Mouse (Mus musculus) hindlimb bud, embryonic 11.5 days (tissue): ENCODE measurements around the gene Nlrc5.

Source experiments
- DNase-seq: peaks from one replicate; pipeline ENCODE4 v3.0.0-alpha.2; 2012; ENCODE audit warnings: low read depth, low spot score; ENCODE audit errors: extremely low spot score

Nlrc5 gene

GRCm38 (mm10) chr8:94564421-94564820 is 130.3 kb downstream of the Nlrc5 start:
- DNase-seq: no peak

- no peak for DNase-seq
Observed at GRCm38 (mm10) chr8:94566033-94566432, 131.9 kb downstream of the Nlrc5 start.

DNA sequence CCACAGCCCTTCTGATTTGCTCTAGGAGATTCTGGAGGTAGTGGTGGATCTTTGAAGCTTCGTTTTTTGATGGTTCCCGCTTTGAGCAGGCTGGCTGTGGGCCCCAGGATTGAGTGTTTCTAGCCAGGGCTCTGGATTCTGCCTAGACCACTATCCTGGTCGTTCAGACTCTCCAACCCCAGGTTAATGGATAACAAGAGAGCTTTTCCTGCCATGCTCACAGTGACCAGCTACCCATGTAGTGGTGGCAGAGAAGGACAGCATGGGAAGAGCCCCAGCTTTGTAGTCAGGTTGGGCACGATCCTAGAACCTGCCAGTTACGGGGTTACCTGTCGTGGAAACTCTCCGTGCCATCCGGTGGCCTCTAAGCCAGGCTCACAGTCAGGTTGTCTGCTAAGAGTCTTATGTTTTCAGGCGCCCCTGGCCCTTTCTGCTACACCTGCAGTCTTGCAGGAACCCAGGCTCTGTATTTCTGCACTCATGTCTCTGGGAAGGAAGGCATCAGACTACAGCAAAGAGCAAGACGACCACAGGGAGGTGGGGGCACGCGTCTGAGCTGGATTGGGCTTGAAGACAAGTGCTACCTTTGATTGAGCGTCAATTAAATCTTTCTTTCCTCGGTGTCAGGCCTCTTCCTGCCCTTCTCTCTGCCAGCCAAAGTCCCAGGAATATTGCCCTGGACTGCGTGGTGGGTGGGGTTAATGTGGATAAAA is 132.4 kb downstream of the Nlrc5 start:
- no peak for DNase-seq

DNA sequence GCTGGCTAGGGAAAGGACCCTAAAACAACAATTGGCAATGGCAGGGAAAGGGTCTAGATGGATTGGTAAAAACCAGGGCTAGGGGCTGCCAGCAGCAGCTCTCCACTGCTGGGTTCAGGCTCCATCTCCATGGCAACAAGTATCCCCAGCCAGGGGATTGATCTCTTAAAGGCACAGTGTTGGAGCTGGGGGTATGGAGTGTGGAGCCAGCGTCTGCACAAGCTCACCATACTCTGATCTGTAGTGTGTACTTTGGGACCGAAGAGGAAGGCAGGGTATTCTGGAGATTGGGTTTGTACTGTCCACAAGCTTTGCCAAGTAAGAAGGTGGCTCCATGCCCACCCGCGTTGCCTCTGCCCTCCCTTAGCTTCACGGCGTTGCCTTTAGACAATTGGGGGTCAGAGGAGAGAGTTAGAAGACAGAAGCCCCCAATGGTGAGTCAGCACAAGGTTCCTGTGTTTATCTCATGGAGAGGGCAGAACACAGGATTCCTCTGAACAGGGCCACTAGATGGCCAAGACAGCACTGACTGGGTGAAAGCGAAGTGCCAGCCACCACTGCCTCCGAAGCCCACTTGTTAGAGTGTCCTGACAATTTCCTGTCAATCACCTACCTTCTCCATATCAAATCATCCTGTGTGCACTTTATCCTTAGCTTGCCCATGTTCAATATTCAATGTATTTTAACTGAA is 133.1 kb downstream of the Nlrc5 start:
- DNase-seq: no peak

DNA sequence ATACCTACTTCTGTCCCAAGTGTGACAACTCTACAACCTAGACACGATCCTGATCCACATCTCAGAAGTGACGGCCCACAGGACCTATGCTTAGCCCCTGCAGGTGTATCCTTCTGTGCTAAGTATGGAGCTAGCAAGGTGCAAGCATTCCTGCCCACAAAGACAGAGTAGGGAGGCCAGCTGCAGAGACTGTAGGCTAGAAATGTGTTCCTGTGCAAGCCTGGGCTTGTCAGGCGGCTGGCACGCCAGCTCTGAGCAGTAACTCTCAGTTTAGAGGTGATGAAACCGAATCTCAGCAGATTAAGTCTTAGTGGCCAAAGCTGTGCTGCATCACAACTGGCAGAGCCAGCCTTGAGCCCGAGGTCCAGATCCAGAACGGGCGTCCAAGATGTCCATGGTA is 133.9 kb downstream of the Nlrc5 start:
- no peak for DNase-seq

DNA sequence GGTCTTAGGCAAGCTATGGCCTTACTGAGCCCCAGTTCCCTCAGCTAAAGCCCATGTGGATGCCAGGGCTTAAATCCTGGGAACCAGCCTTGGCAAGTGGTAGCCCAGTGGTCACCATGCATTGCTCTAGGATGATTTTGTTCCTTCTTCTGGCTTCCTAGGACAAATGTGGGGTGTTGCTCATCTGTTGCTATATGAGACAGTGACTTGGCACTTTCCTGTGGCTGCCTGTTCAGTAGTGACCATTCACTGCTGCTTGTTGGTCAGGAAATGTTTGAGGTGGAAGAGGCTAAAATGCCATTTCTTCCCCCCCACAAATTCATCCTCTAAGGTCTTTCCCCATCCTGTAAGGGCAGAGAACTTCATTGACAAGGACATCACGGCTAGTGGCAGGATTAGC is 135.3 kb downstream of the Nlrc5 start:
- DNase-seq: no peak

- DNase-seq: no peak
Observed at GRCm38 (mm10) chr8:94571896-94572295, 137.7 kb downstream of the Nlrc5 start.

DNA sequence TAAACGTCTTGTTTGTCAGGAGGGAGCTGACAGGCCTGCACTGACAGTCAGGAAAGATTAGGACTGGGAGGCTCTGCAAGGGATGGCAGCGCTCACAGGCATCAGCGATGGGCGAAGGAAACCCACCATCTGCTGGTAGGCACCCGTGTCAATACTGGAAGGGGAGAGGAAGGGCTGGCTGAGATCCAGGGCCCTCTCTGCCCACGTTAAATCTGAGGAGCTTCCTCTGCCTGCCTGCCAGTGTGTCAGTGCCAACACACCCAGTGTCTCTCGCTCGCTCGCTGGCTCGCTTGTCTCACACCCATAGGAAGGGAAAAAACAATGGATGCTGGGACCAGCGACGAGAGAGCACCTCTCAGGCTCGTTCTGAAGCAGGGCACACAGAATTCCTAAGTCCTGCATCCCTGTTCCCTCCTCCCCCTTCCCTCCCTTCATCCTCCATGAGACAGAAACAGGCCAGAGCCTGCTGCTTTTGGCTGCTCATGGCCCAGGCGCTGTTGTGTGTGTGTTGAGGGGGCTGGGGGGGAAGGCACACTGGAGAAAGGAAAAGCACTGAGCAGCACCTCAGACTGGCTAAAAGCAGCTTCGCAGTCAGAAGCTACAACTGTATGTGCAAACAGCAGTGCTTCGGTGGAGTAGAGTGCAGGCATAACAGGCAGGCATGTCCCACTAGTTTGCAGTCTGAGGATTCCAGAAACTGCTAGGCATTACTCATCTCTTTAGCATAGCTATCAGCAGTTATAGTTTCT is 140.2 kb downstream of the Nlrc5 start:
- no peak for DNase-seq

DNA sequence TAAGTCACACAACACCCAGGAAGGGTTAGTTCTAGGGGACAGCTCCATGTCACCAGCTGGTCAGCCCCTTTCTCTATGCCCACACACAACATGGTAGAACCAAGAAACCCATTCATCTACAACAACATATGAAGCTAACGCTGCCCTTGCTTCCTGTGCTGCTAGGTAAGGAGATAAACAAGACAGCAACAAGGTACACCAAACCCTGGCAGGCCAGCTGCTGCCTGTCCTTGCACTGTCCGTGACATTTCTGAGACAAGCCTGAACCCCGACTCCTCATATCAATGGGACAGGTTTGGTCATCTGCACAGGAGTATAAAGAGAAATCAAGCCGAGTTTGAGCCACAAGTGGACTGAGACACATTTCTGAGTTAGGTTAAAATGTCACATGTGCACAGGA is 141.0 kb downstream of the Nlrc5 start:
- no peak for DNase-seq
